Mouse (Mus musculus): ENCODE data around the gene Rftn2.

- no peak for TF ChIP-seq POLR2A (IDR thresholded peaks at IDR 0.05; ENCODE audit: low read depth, low read length)
- TF ChIP-seq CTCF (IDR thresholded peaks at IDR 0.05; ENCODE audit: extremely low read depth, insufficient read depth, insufficient read length, insufficient replicate concordance), result no peak
Observed at GRCm38 (mm10) chr1:55193316-55193715, 33.3 kb downstream of the Rftn2 start.
